ENCODE assay signal across 24 mouse cellular contexts in the genomic region with DNA sequence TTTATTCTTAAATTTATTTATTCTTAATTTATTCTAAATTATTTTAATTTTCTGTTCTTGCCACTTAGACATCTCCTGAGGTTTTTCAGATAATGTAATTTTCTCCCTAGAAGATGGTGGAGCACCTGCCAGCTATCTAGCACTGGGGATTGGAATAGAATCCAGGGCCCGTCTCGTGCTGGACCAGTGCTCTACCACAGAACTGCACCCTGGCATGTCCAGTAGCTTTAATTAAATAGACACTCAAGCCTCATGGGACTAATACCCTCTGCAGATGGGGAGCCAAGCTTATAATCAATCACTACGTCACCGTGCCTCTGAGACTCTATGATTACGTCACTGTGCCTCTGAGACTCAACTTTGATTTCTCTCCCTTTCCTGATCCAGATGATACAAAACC. TPM values are rescaled to one million over a fixed set of nuclear protein-coding genes. Genes with fewer than 3 reads are reported as not detected.
DNase-seq lines count a peak whose midpoint lies in the region; ATAC-seq and TF ChIP-seq lines count a peak whose summit lies in the region.
"Had no signal": no experiment of that assay in that cellular context is flagged by ENCODE, and none has a peak within 500 bp of the region (broad histone marks: within the 10 kb centered on the region; RNA-seq: fewer than 3 reads in every experiment).

No protein-coding gene starts in this region.

- peak; percentile 68 for ATAC-seq in forebrain, embryonic 16.5 days
- ATAC-seq in hindbrain, postnatal 0 days = no peak
- peak; percentile 60; the same call in 1 of the 2 replicates for ATAC-seq in neural tube, embryonic 13.5 days (ENCODE audit: low read depth)
- ATAC-seq: Patski had no signal

- WGBS in forebrain, embryonic 16.5 days = 24% methylated on average over 5 of the region's 5 CpGs
- 39% methylated on average over 5 of the region's 5 CpGs for WGBS in hindbrain, postnatal 0 days
- 26% methylated on average over 5 of the region's 5 CpGs for WGBS in neural tube, embryonic 13.5 days
- 88% methylated on average over 5 of the region's 5 CpGs for WGBS in kidney, adult 2 months

- H3K9ac ChIP-seq in forebrain, embryonic 16.5 days (replicated peaks; ENCODE audit: low read depth, low read length) = no peak overlapping the region
- no peak overlapping the region for H3K9ac ChIP-seq in hindbrain, postnatal 0 days (replicated peaks; ENCODE audit: low read length)
- H3K9ac ChIP-seq in neural tube, embryonic 13.5 days = no peak overlapping the region
- H3K9ac ChIP-seq: embryonic facial prominence, embryonic 15.5 days; heart, embryonic 13.5 days; lung, embryonic 14.5 days had no signal

- no peak for DNase-seq in left cerebral cortex, adult 2 months (ENCODE audit: extremely low spot score in 1 of 2, low spot score in 2 of 2)
- no peak for DNase-seq in left cerebral cortex, adult 8-10 months (ENCODE audit: low spot score in 2 of 2)
- DNase-seq in hindbrain, postnatal 0 days (ENCODE audit: low spot score) = no peak
- DNase-seq in right cerebral cortex, postnatal 36 days (ENCODE audit: low spot score in 2 of 2) = no peak
- DNase-seq in kidney, adult 2 months = no peak
- DNase-seq in layer of hippocampus, postnatal 25 days (ENCODE audit: extremely low spot score in 1 of 2, low spot score in 1 of 2) = no peak
- DNase-seq: cerebellum, adult 11 months; gastrocnemius, postnatal 36 days; kidney, adult 8-10 months; kidney, postnatal 4 days; lung, embryonic 14.5 days; right cerebral cortex, postnatal 25 days; thymus, postnatal 4 days had no signal

- no peak for TF ChIP-seq CTCF in left cerebral cortex, adult 2 months (IDR thresholded peaks at IDR 0.05)
- no peak for TF ChIP-seq CTCF in hindbrain, postnatal 0 days (IDR thresholded peaks at IDR 0.05; ENCODE audit: low read depth)
- TF ChIP-seq CTCF in kidney, adult 2 months (conservative IDR thresholded peaks at IDR 0.05; ENCODE audit: insufficient read depth, insufficient read length, low read depth, low read length) = no peak

- no peak overlapping the region for H3K4me3 ChIP-seq in left cerebral cortex, adult 2 months
- H3K4me3 ChIP-seq in forebrain, embryonic 16.5 days (replicated peaks; ENCODE audit: low read length) = no peak overlapping the region
- no peak overlapping the region for H3K4me3 ChIP-seq in hindbrain, postnatal 0 days (ENCODE audit: low read length)
- H3K4me3 ChIP-seq in neural tube, embryonic 13.5 days = no peak overlapping the region
- no peak overlapping the region for H3K4me3 ChIP-seq in kidney, adult 2 months (ENCODE audit: insufficient read depth, low read depth, low read length)
- H3K4me3 ChIP-seq: embryonic facial prominence, embryonic 15.5 days; heart, embryonic 13.5 days; myocyte had no signal

- intact Hi-C loops in left cerebral cortex, adult 2 months (cut with DNase I) = no loop called here

- H3K4me1 ChIP-seq in forebrain, embryonic 16.5 days (replicated peaks; ENCODE audit: control insufficient read depth, insufficient read depth, low read length) = peaks cover 12% of the 10 kb centered on the region
- H3K4me1 ChIP-seq in hindbrain, postnatal 0 days (ENCODE audit: insufficient read depth, low read length) = no peaks in the 10 kb centered on the region
- peaks cover 20% of the 10 kb centered on the region for H3K4me1 ChIP-seq in neural tube, embryonic 13.5 days (replicated peaks)
- H3K4me1 ChIP-seq in kidney, adult 2 months (ENCODE audit: control insufficient read depth, insufficient read depth, low read length) = no peaks in the 10 kb centered on the region
- H3K4me1 ChIP-seq: embryonic facial prominence, embryonic 15.5 days; heart, embryonic 13.5 days had no signal

- no peak for TF ChIP-seq POLR2A in kidney, adult 2 months (IDR thresholded peaks at IDR 0.05; ENCODE audit: low read depth, low read length)

- no peaks in the 10 kb centered on the region for H3K9me3 ChIP-seq in forebrain, embryonic 16.5 days (ENCODE audit: control insufficient read depth, low read length)
- no peaks in the 10 kb centered on the region for H3K9me3 ChIP-seq in hindbrain, postnatal 0 days (ENCODE audit: low read length)
- H3K9me3 ChIP-seq in neural tube, embryonic 13.5 days = no peaks in the 10 kb centered on the region
- H3K9me3 ChIP-seq: embryonic facial prominence, embryonic 15.5 days; heart, embryonic 13.5 days had no signal

- peaks cover 2% of the 10 kb centered on the region; the same call in 1 of the 2 replicates for H3K36me3 ChIP-seq in forebrain, embryonic 16.5 days (ENCODE audit: control insufficient read depth, insufficient read depth)
- peaks cover 7% of the 10 kb centered on the region for H3K36me3 ChIP-seq in hindbrain, postnatal 0 days (ENCODE audit: insufficient read depth, low read length)
- H3K36me3 ChIP-seq in neural tube, embryonic 13.5 days = peaks cover 41% of the 10 kb centered on the region
- H3K36me3 ChIP-seq in kidney, adult 2 months (ENCODE audit: control insufficient read depth, insufficient read depth, low read length) = peaks cover 11% of the 10 kb centered on the region

- no peak overlapping the region for H3K4me2 ChIP-seq in forebrain, embryonic 16.5 days (ENCODE audit: low read length)
- H3K4me2 ChIP-seq in hindbrain, postnatal 0 days (ENCODE audit: low read depth, low read length) = no peak overlapping the region
- no peak overlapping the region for H3K4me2 ChIP-seq in neural tube, embryonic 13.5 days
- H3K4me2 ChIP-seq: embryonic facial prominence, embryonic 15.5 days; heart, embryonic 13.5 days; lung, embryonic 14.5 days had no signal

- H3K27ac ChIP-seq in left cerebral cortex, adult 2 months = peak overlapping the region; percentile 74
- peak overlapping the region; percentile 76 for H3K27ac ChIP-seq in forebrain, embryonic 16.5 days (ENCODE audit: low read length)
- peak overlapping the region; percentile 48; the same call in 1 of the 2 replicates for H3K27ac ChIP-seq in hindbrain, postnatal 0 days
- peak overlapping the region; percentile 25; the same call in 1 of the 2 replicates for H3K27ac ChIP-seq in neural tube, embryonic 13.5 days (replicated peaks)
- no peak overlapping the region for H3K27ac ChIP-seq in kidney, adult 2 months (ENCODE audit: insufficient read depth, low read depth, low read length)
- H3K27ac ChIP-seq: embryonic facial prominence, embryonic 15.5 days; heart, embryonic 13.5 days had no signal

- no peaks in the 10 kb centered on the region for H3K27me3 ChIP-seq in forebrain, embryonic 16.5 days (replicated peaks; ENCODE audit: control insufficient read depth, insufficient read depth, low read length)
- no peaks in the 10 kb centered on the region for H3K27me3 ChIP-seq in hindbrain, postnatal 0 days (ENCODE audit: insufficient read depth, low read length)
- no peaks in the 10 kb centered on the region for H3K27me3 ChIP-seq in neural tube, embryonic 13.5 days
- no peaks in the 10 kb centered on the region for H3K27me3 ChIP-seq in kidney, adult 2 months (replicated peaks; ENCODE audit: control insufficient read depth, insufficient read depth, low read length)
- H3K27me3 ChIP-seq: embryonic facial prominence, embryonic 15.5 days; heart, embryonic 13.5 days; Patski had no signal

RNA-seq across cellular contexts. Expression of a gene that starts 33.4 kb away (rescaled TPM):
- 10 to 100 TPM; 40.0 to 40.3 TPM for total RNA-seq in left cerebral cortex, adult 2 months (2021)
- total RNA-seq in left cerebral cortex, adult 8-10 months (2022) = 10 to 100 TPM; 42.5 to 45.2 (median 42.9) TPM
- polyA plus RNA-seq in forebrain, embryonic 16.5 days (2015; fragmentation: Nextera tagmentation; extraction: Ambion mirVana) = 47.8 and 51.0 TPM in 2 replicates
- 30.9 and 31.3 TPM in 2 replicates for total RNA-seq in hindbrain, postnatal 0 days (2014; rRNA removed)
- 33.1 and 37.1 TPM in 2 replicates for polyA plus RNA-seq in hindbrain, postnatal 0 days (2015; fragmentation: Nextera tagmentation; extraction: Ambion mirVana)
- 23.1 and 25.5 TPM in 2 replicates for polyA plus RNA-seq in neural tube, embryonic 13.5 days (2015; fragmentation: Nextera tagmentation; extraction: Ambion mirVana)
- polyA plus RNA-seq in kidney, adult 2 months (2012; rRNA removed) = 128 and 132 TPM in 2 replicates
- total RNA-seq in layer of hippocampus, postnatal 25 days (2021) = 10 to 100 TPM; 41.1 to 44.9 TPM

RNA-seq across cellular contexts. Expression of a gene that starts 36.2 kb away (rescaled TPM):
- 10 to 100 TPM; 85.4 to 93.5 TPM for total RNA-seq in left cerebral cortex, adult 2 months (2021)
- total RNA-seq in left cerebral cortex, adult 8-10 months (2022) = 10 to 100 TPM; 87.0 to 91.3 (median 88.8) TPM
- 8.2 and 10.3 TPM in 2 replicates for polyA plus RNA-seq in forebrain, embryonic 16.5 days (2015; fragmentation: Nextera tagmentation; extraction: Ambion mirVana)
- total RNA-seq in hindbrain, postnatal 0 days (2014; rRNA removed) = 13.1 and 15.0 TPM in 2 replicates
- 11.8 and 12.5 TPM in 2 replicates for polyA plus RNA-seq in hindbrain, postnatal 0 days (2015; fragmentation: Nextera tagmentation; extraction: Ambion mirVana)
- polyA plus RNA-seq in neural tube, embryonic 13.5 days (2015; fragmentation: Nextera tagmentation; extraction: Ambion mirVana) = 7.4 and 7.6 TPM in 2 replicates
- polyA plus RNA-seq in kidney, adult 2 months (2012; rRNA removed) = 0.19 and 0.27 TPM in 2 replicates
- total RNA-seq in layer of hippocampus, postnatal 25 days (2021) = 10 to 100 TPM; 58.6 to 66.5 TPM

RNA-seq across cellular contexts. Expression of a gene that starts 41.9 kb away (rescaled TPM):
- total RNA-seq in left cerebral cortex, adult 2 months (2021) = not detected
- not detected for total RNA-seq in left cerebral cortex, adult 8-10 months (2022)
- not detected in 2 replicates for polyA plus RNA-seq in forebrain, embryonic 16.5 days (2015; fragmentation: Nextera tagmentation; extraction: Ambion mirVana)
- not detected in 2 replicates for total RNA-seq in hindbrain, postnatal 0 days (2014; rRNA removed)
- not detected in 2 replicates for polyA plus RNA-seq in hindbrain, postnatal 0 days (2015; fragmentation: Nextera tagmentation; extraction: Ambion mirVana)
- polyA plus RNA-seq in neural tube, embryonic 13.5 days (2015; fragmentation: Nextera tagmentation; extraction: Ambion mirVana) = not detected in 2 replicates
- polyA plus RNA-seq in kidney, adult 2 months (2012; rRNA removed) = 0.11 TPM in 1 of 2 replicates, not detected in the other
- not detected for total RNA-seq in layer of hippocampus, postnatal 25 days (2021)
- total RNA-seq: adrenal gland, postnatal 4 days; gastrocnemius, postnatal 36 days; hematopoietic stem cell, adult 5-6 weeks; left cerebral cortex, postnatal 10 days; megakaryocyte progenitor cell, adult 5-6 weeks had no signal
- polyA plus RNA-seq: embryonic facial prominence, embryonic 15.5 days; frontal cortex, adult 2 months; lung, embryonic 14.5 days; myocyte; Patski had no signal
